Mouse (Mus musculus) C2C12 (cell line): ENCODE measurements around the gene Camta1.

Experiments used
- CEBPB ChIP-seq: IDR thresholded peaks from one replicate; pipeline ENCODE4 v1.6.1; 2011; ENCODE audit warnings: low read depth, mild to moderate bottlenecking, control low read depth, moderate library complexity
- CTCF ChIP-seq: IDR thresholded peaks from one replicate; pipeline ENCODE4 v1.5.1; 2011; ENCODE audit not compliant: control insufficient read depth, insufficient read depth, insufficient read length
- FOSL1 ChIP-seq: IDR thresholded peaks from one replicate; pipeline ENCODE4 v1.8.0; 2011; ENCODE audit warnings: mild to moderate bottlenecking, low read length; ENCODE audit not compliant: poor library complexity, insufficient read depth, severe bottlenecking
- MAX ChIP-seq: IDR thresholded peaks from one replicate; pipeline ENCODE4 v1.6.1; 2011; ENCODE audit warnings: mild to moderate bottlenecking, control low read depth
- USF1 ChIP-seq: IDR thresholded peaks from one replicate; pipeline ENCODE4 v1.6.1; 2011; ENCODE audit warnings: low read depth, mild to moderate bottlenecking, control low read depth, moderate library complexity

GRCm38 (mm10) chr4:151043281-151043680 is 818.4 kb downstream of the Camta1 start:
- TF ChIP-seq FOSL1 (no peak), CTCF (no peak), USF1 (no peak), MAX (no peak), CEBPB (no peak)
